Mouse (Mus musculus): ENCODE measurements around the gene Gzme.
"Not testable (repeated sequence)": the region's sequence is repeated elsewhere in the genome, so short reads cannot be mapped to it uniquely, and the experiment has no call there.

Gene Gzme

GRCm38 (mm10) chr14:56120525-56120924 lies at the start of gene Gzme:
Gene Gzme (minus strand): TSS chr14:56120625.
- DNase-seq (ENCODE audit: low spot score), result no peak

DNA sequence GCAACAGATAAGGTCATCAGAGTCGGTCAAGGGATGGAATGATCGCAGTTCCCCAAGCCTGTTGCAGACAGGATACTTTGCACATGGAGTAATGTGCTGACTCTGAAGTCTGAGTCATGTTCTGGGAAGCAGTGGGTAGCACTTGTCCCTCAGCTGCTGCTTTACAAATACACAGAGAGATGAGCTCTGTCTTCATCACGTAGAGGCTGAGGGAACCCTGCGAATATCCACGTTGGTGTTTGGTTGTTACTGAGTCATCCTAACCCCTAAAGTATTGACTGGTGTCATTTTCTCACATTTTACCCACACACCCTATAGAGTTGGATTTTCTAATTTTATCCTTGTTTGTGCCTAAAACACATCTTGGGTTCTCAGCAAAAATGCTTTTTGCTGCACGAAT lies 47.6 kb upstream of the Gzme start:
- no peak for DNase-seq (ENCODE audit: low spot score)

DNA sequence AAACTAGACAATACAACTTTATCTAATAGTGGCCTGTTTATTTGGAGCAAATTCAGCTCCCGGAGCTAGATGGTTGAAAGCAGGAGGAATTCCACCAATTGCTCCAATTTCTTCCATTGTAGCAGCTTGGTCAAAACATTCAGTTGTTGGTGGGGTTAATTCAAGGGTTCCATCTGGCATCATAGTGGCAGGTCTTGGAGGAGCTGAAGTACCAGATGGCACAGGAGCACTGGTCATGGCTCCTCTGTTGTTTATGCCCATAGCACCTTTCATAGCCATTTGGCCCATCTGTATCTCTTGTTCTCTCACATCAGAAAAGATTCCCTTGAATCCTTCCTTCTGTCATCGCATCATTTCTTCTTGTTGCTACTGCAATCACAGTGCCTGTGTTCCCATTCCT lies 41.7 kb upstream of the Gzme start:
- no peak for DNase-seq (ENCODE audit: low spot score)

- DNase-seq (ENCODE audit: low spot score), result not testable (repeated sequence)
These were observed 39.1 kb upstream of the Gzme start, which contains the start of gene Gzmg for GRCm38 (mm10) chr14:56159479-56159878. Gene Gzmg (minus strand): TSS chr14:56159579.

DNA sequence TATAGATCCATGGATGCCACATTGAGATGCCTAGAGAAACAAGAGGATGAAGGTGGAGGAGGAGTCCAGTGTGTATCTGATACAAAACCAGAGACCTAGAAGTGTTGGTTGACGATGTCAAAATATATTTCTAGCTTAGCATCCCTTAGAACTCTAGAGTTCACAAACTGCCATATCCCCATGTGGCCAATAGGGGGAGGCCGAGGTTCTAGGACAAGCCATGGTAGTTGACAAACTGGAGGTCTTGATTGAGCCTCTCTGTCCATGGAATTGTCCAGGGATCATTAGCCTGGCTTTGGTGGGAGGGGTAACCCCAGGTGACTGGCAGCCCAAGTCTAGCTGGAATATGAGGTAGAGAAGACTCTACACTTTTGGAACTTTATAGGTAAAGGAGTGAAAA lies 34.9 kb upstream of the Gzme start:
- no peak for DNase-seq (ENCODE audit: low spot score)

GRCm38 (mm10) chr14:56133675-56134074 lies 13.2 kb upstream of the Gzme start:
- not testable (repeated sequence) for DNase-seq (ENCODE audit: low spot score)

DNA sequence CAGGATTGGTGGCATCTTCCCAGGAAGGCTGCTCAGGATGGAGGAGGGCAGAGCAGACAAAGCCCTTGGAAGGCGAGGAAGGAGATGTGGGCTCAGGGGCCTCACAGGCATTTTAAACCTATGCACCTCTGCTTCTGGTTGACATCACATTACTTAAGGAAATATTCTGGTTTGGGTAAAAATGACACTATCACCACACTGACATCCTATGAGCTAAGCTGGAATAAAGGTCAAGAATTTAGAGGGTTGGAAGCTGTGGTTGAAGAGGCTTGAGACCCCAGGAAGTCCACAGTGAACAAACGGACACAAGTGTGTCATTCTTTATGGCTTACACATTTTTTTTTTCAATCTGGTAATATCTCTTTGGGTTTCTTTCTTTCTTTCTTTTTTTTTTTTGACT lies 12.1 kb upstream of the Gzme start, which contains the start of gene Gzmd:
Gene Gzmd (minus strand): TSS at position 101 of the 400 bp plus-strand sequence.
- not testable (repeated sequence) for DNase-seq (ENCODE audit: low spot score)

DNA sequence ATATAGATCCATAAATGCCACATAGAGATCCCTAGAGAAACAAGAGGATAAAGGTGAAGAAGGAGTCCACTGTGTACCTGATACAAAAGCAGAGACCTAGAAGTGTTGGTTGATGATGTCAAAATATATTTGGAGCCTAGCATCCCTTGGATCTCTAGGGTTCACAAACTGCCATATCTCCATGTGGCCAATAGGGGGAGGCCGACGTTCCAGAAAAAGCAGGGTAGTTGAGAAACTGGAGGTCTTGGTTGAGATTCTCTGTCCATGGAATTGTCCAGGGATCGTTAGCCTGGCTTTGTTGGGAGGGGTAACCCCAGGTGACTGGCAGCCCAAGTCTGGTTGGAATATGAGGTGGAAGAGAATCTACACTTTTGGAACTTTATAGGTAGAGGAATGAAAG lies 7.9 kb upstream of the Gzme start:
- no peak for DNase-seq (ENCODE audit: low spot score)

DNA sequence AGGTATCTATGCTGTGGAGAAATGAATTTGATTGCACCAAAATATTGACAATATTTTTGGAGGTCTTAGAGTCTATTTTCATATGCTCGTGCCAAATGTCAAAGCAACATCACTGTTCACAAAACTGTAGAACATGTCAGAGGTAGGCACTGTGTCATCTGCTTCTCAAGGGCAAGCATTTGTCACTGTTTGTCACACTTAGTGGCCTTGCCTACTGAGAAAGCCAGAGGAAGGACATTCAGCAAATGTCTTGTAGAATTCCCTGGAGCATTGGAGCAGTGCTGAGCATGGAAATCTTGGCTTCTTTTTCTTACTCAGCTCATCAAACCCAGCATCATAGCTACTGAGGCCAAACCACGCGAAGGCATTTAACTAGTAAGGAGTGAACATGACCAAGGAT lies 3.1 kb upstream of the Gzme start:
- no peak for DNase-seq (ENCODE audit: low spot score)

- DNase-seq (ENCODE audit: low spot score), result not testable (repeated sequence)
These were observed 4.7 kb downstream of the Gzme start for GRCm38 (mm10) chr14:56115531-56116310.

DNA sequence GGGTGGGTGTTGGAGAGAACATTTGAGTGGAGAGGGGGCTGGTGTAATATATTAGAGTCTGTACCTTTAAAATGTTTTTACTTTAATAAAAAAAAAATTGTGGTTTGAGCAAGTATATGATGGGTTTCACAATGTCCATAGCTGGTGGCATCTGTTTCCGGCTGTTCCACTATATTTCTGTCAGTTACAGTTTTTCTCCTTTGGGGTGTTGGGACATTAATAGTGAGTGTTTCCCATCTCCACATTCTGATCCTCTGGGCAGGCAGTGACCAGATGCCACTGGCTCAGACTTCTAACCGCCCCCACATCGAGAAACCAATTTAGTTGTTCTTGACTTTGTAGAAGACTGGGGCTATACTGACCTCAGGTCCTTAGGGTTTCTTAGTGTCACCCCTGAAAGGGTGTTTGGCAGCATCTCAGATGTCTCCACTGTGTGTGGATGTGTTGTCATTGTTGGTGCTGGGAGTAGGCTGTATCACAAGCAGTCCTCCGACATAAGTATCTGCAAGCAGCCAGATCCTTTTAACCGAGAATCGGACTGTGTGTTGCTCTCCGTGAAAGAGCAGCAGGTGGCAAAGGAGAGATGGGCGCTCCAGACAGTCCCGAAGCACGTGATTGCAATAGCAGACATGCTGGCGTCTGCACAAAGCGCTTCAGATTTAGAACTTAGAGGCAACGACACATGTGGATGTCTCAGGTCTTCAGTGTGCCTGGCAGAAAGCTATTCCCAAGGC lies 14.8 kb downstream of the Gzme start:
- no peak for DNase-seq (ENCODE audit: low spot score)

GRCm38 (mm10) chr14:56105016-56105415 lies 15.4 kb downstream of the Gzme start:
- DNase-seq (ENCODE audit: low spot score), result no peak

- DNase-seq (ENCODE audit: low spot score), result no peak
These were observed 17.0 kb downstream of the Gzme start for GRCm38 (mm10) chr14:56103452-56103851.

GRCm38 (mm10) chr14:56102386-56102785 lies 18.0 kb downstream of the Gzme start, which contains the start of gene Ctsg:
Gene Ctsg (minus strand): TSS chr14:56102574.
- DNase-seq (ENCODE audit: low spot score), result no peak

- DNase-seq (ENCODE audit: low spot score), result peak; percentile 3
These were observed 21.5 kb downstream of the Gzme start for GRCm38 (mm10) chr14:56098940-56099339.

DNA sequence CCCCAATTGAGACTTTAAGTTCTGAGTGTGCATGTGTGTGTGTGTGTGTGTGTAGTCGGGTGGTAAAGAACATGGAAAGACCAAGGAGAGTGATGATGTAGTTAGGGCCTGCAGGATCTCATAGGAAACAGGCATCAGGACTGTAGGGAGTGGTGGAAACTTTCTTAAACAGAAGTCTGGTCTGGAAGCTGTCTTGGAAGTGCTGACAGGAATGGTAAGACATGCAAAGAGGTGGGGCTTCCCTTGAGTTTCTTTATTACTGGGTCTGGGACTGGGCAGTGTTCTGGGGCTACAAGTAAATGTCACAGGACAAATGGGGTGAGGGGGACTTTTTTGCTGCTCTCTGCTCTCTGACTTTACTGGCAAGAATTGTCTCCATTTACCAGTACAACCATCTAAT lies 22.8 kb downstream of the Gzme start:
- no peak for DNase-seq (ENCODE audit: low spot score)

DNA sequence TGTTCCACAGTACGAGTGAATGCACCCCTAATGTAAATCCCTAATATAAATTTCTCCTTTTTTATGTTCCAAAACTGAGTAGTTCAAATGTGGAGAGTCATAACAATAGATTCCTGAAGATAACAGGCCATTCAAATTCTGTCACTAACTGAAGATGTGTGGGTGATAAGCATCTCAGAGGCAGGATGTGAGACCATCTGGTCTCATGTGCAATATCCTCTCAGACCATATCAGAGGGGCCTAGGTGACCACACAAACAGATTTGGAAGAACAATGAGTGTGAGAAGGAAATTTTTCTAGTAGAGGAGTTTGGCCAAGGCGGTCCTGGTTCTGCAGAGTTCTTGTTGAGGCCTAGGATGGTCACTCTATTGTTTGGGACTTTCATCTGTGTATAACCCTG lies 27.1 kb downstream of the Gzme start:
- no peak for DNase-seq (ENCODE audit: low spot score)

DNA sequence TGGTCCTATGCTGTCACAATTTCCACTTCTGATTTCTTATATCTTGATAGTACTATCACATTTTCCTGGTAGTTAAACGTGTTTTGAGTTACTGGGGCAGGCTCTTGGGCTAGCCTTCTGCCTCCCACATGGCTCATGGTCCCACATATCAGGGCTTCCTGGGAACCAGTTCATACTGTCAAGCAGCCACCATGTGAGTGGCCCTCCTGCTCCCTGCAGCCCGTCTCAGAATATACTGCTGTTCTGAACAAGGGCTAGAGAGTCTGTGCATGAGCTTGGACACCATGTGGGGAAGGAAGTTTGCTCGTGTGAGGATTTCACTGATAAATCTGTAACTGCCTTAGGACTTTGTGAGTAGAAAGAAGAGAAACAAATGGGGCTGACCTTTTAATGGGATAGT lies 33.7 kb downstream of the Gzme start:
- no peak for DNase-seq (ENCODE audit: low spot score)

GRCm38 (mm10) chr14:56085167-56085566 lies 35.3 kb downstream of the Gzme start, which contains the start of gene Mcpt8:
Gene Mcpt8 (minus strand): TSS chr14:56085273.
- no peak for DNase-seq (ENCODE audit: low spot score)

GRCm38 (mm10) chr14:56082016-56082415 lies 38.4 kb downstream of the Gzme start:
- DNase-seq (ENCODE audit: low spot score), result no peak
